Comparison of ENCODE assay signal across 12 mouse cellular contexts in genomic region chr8:122674999-122675398, GRCm38 (mm10). TPM values are rescaled to one million over a fixed set of nuclear protein-coding genes. Genes with fewer than 3 reads are reported as not detected.
DNase-seq lines count a peak whose midpoint lies in the region; ATAC-seq and TF ChIP-seq lines count a peak whose summit lies in the region.
"Had no signal": no experiment of that assay in that cellular context is flagged by ENCODE, and none has a peak within 500 bp of the region (broad histone marks: within the 10 kb centered on the region; RNA-seq: fewer than 3 reads in every experiment).

No protein-coding gene starts in this region.

- no peak overlapping the region for H3K4me3 ChIP-seq in kidney, adult 2 months (ENCODE audit: insufficient read depth, low read depth, low read length)
- H3K4me3 ChIP-seq in C2C12 (ENCODE audit: insufficient read depth, poor library complexity, severe bottlenecking), result no peak overlapping the region
- no peak overlapping the region for H3K4me3 ChIP-seq in CH12.LX (replicated peaks in 1 of 3; ENCODE audit: low read depth in 2 of 3, low read length in 2 of 3, poor library complexity in 1 of 3)
- H3K4me3 ChIP-seq in hindbrain, embryonic 16.5 days (ENCODE audit: low read length), result peak overlapping the region; percentile 86; the same call in 1 of the 2 replicates
- H3K4me3 ChIP-seq: liver, embryonic 15.5 days had no signal

- H3K27me3 ChIP-seq in kidney, adult 2 months (replicated peaks; ENCODE audit: control insufficient read depth, insufficient read depth, low read length), result no peaks in the 10 kb centered on the region
- H3K27me3 ChIP-seq in C2C12 (ENCODE audit: control insufficient read depth, insufficient read depth, insufficient read length), result peaks cover 99% of the 10 kb centered on the region
- no peaks in the 10 kb centered on the region for H3K27me3 ChIP-seq in CH12.LX (replicated peaks)
- H3K27me3 ChIP-seq in hindbrain, embryonic 16.5 days (replicated peaks; ENCODE audit: control insufficient read depth, insufficient read depth, low read length), result no peaks in the 10 kb centered on the region

- no peak for TF ChIP-seq EP300 in CH12.LX (IDR thresholded peaks at IDR 0.05; ENCODE audit: low read length)

- H3K9me3 ChIP-seq in CH12.LX (replicated peaks; ENCODE audit: low read length), result peaks cover 20% of the 10 kb centered on the region
- no peaks in the 10 kb centered on the region for H3K9me3 ChIP-seq in hindbrain, embryonic 16.5 days (ENCODE audit: control insufficient read depth, low read length)
- H3K9me3 ChIP-seq: liver, embryonic 15.5 days had no signal

- H3K9ac ChIP-seq in CH12.LX (ENCODE audit: insufficient read depth, low read depth), result no peak overlapping the region
- no peak overlapping the region; the same call in 1 of the 2 replicates for H3K9ac ChIP-seq in hindbrain, embryonic 16.5 days (ENCODE audit: low read depth, low read length)
- H3K9ac ChIP-seq: liver, embryonic 15.5 days had no signal

- peak; percentile 61 for TF ChIP-seq RAD21 in CH12.LX (IDR thresholded peaks at IDR 0.05; ENCODE audit: low read depth, low read length)

- no peaks in the 10 kb centered on the region for H3K36me3 ChIP-seq in kidney, adult 2 months (ENCODE audit: control insufficient read depth, insufficient read depth, low read length)
- H3K36me3 ChIP-seq in C2C12 (ENCODE audit: control insufficient read depth, insufficient read depth), result no peaks in the 10 kb centered on the region
- peaks cover 62 to 98% of the 10 kb centered on the region in 2 experiments for H3K36me3 ChIP-seq in CH12.LX (replicated peaks in 1 of 2; ENCODE audit: control insufficient read depth in 1 of 2, insufficient read depth in 1 of 2, low read length in 1 of 2)
- H3K36me3 ChIP-seq in hindbrain, embryonic 16.5 days (ENCODE audit: control insufficient read depth, insufficient read depth, low read length), result no peaks in the 10 kb centered on the region
- H3K36me3 ChIP-seq: liver, embryonic 15.5 days had no signal

- dilution Hi-C loops in CH12.LX (cut with MboI; ENCODE audit: extremely low pct_ligation_motif_present, extremely low pct_unique_long_range_greater_than_20kb, low sequenced_read_pairs), result no loop called here

- WGBS in kidney, adult 2 months, result 41% methylated on average over 7 of the region's 7 CpGs
- WGBS in hindbrain, embryonic 16.5 days, result 41% methylated on average over 7 of the region's 7 CpGs

- no peak for ATAC-seq in hindbrain, embryonic 16.5 days

- TF ChIP-seq CTCF in kidney, adult 2 months (conservative IDR thresholded peaks at IDR 0.05; ENCODE audit: insufficient read depth, insufficient read length, low read depth, low read length), result peak; percentile 39; the same call in 1 of the 2 replicates
- peak; percentile 33 for TF ChIP-seq CTCF in C2C12 (IDR thresholded peaks at IDR 0.05; ENCODE audit: control insufficient read depth, insufficient read depth, insufficient read length)
- TF ChIP-seq CTCF in CH12.LX (conservative IDR thresholded peaks at IDR 0.05 in 1 of 2, IDR thresholded peaks at IDR 0.05 in 1 of 2; ENCODE audit: low read depth in 2 of 2, low read length in 2 of 2), result peak in 1 of 2 experiments; percentile 56; a peak in 2 of 4 replicates

- peak; percentile 35 for DNase-seq in kidney, adult 2 months
- no peak for DNase-seq in kidney, adult 18-20 months
- DNase-seq in CH12.LX (ENCODE audit: extremely low read depth), result no peak
- no peak for DNase-seq in right cerebral cortex, postnatal 14 days
- DNase-seq in spleen, postnatal 36 days (ENCODE audit: low spot score in 2 of 2), result no peak
- DNase-seq: layer of hippocampus, adult 9-11 months; thymus, postnatal 4 days had no signal

- no peaks in the 10 kb centered on the region for H3K4me1 ChIP-seq in kidney, adult 2 months (ENCODE audit: control insufficient read depth, insufficient read depth, low read length)
- peaks cover 9 to 24% of the 10 kb centered on the region in 2 experiments for H3K4me1 ChIP-seq in CH12.LX (ENCODE audit: control insufficient read depth in 1 of 2, insufficient read depth in 2 of 2)
- peaks cover 63% of the 10 kb centered on the region for H3K4me1 ChIP-seq in hindbrain, embryonic 16.5 days (ENCODE audit: control insufficient read depth, insufficient read depth, low read depth, low read length)

- in situ Hi-C loops in CH12.LX (cut with MboI; ENCODE audit: low pct_ligation_motif_present, low pct_unique_long_range_greater_than_20kb, low sequenced_read_pairs), result no loop called here

- H3K79me3 ChIP-seq in C2C12 (ENCODE audit: low read depth), result no peaks in the 10 kb centered on the region

- H3ac ChIP-seq in C2C12 (ENCODE audit: control insufficient read depth, insufficient read length, low read depth), result no peak overlapping the region

- no peaks in the 10 kb centered on the region for H3K79me2 ChIP-seq in C2C12 (ENCODE audit: control insufficient read depth, insufficient read depth)
- H3K79me2 ChIP-seq in CH12.LX (replicated peaks; ENCODE audit: control insufficient read depth, extremely low read depth, insufficient read depth, poor library complexity, severe bottlenecking), result peaks cover 4% of the 10 kb centered on the region; the same call in 1 of the 2 replicates

- no peak overlapping the region for H3K4me2 ChIP-seq in CH12.LX (ENCODE audit: insufficient read depth, low read depth, poor library complexity, severe bottlenecking)
- H3K4me2 ChIP-seq in hindbrain, embryonic 16.5 days (ENCODE audit: low read length), result peak overlapping the region; percentile 77
- H3K4me2 ChIP-seq: liver, embryonic 15.5 days had no signal

- H3K27ac ChIP-seq in kidney, adult 2 months (ENCODE audit: insufficient read depth, low read depth, low read length), result no peak overlapping the region
- no peak overlapping the region for H3K27ac ChIP-seq in CH12.LX (ENCODE audit: insufficient read depth, low read depth)
- 0 out of 2 replicates have a peak overlapping the region, but pooled peaks have one; percentile 36 for H3K27ac ChIP-seq in hindbrain, embryonic 16.5 days (ENCODE audit: low read depth, low read length)
- H3K27ac ChIP-seq: liver, embryonic 15.5 days had no signal

- TF ChIP-seq POLR2A in kidney, adult 2 months (IDR thresholded peaks at IDR 0.05; ENCODE audit: low read depth, low read length), result no peak
- no peak for TF ChIP-seq POLR2A in CH12.LX (IDR thresholded peaks at IDR 0.05; ENCODE audit: low read depth, low read length)

TF ChIP-seq in C2C12, 6 proteins besides CTCF, POLR2A, EP300 and RAD21:
- TF ChIP-seq USF1 (IDR thresholded peaks at IDR 0.05; ENCODE audit: low read depth), result no peak
- TF ChIP-seq MYOD1 (IDR thresholded peaks at IDR 0.05; ENCODE audit: control insufficient read depth, insufficient read length, low read depth), result no peak
- no peak for TF ChIP-seq FOSL1 (IDR thresholded peaks at IDR 0.05; ENCODE audit: insufficient read depth, low read length, poor library complexity, severe bottlenecking)
- no peak for TF ChIP-seq MAX (IDR thresholded peaks at IDR 0.05)
- no peak for TF ChIP-seq CEBPB (IDR thresholded peaks at IDR 0.05; ENCODE audit: low read depth)
- TF ChIP-seq MYOG (IDR thresholded peaks at IDR 0.05; ENCODE audit: control insufficient read depth, extremely low read depth, insufficient read length), result no peak
TF ChIP-seq in C2C12: peak in this region for 0.

TF ChIP-seq in CH12.LX, 34 proteins besides CTCF, POLR2A, EP300 and RAD21:
- TF ChIP-seq ZC3H11A (IDR thresholded peaks at IDR 0.05; ENCODE audit: low read depth, low read length), result peak; percentile 16; the same call in 1 of the 2 replicates
- no peak for TF ChIP-seq MEF2A (IDR thresholded peaks at IDR 0.05; ENCODE audit: borderline replicate concordance, low read depth, low read length)
- TF ChIP-seq ZKSCAN1 (IDR thresholded peaks at IDR 0.05; ENCODE audit: borderline replicate concordance, low read depth, low read length), result no peak
- no peak for TF ChIP-seq TCF12 (IDR thresholded peaks at IDR 0.05; ENCODE audit: low read depth, low read length)
- TF ChIP-seq SMC3 (IDR thresholded peaks at IDR 0.05; ENCODE audit: low read depth, low read length), result peak; percentile 74
- no peak for TF ChIP-seq MYC (IDR thresholded peaks at IDR 0.05; ENCODE audit: low read depth, low read length)
- no peak for TF ChIP-seq SIN3A (IDR thresholded peaks at IDR 0.05; ENCODE audit: low read length)
- TF ChIP-seq MAFK (IDR thresholded peaks at IDR 0.05; ENCODE audit: insufficient replicate concordance, low read length), result no peak
- no peak for TF ChIP-seq CHD2 (IDR thresholded peaks at IDR 0.05; ENCODE audit: low read length)

RNA-seq across cellular contexts. Expression of gene Cbfa2t3, which starts 23.9 kb away (rescaled TPM):
- polyA plus RNA-seq in kidney, adult 2 months (2012; rRNA removed), result 5.5 and 6.7 TPM in 2 replicates
- polyA plus RNA-seq in C2C12 (2012; fragmentation: generic; extraction: Trizol) (0.15 TPM), CH12.LX (2012; ENCODE audit: insufficient read length, low read depth) (16.5 and 22.6 TPM in 2 replicates)
- total RNA-seq in CH12.LX (2012; rRNA removed) (2.1 and 3.4 TPM in 2 replicates), CH12.LX (2014; rRNA removed) (0.43 and 0.47 TPM in 2 replicates)
- polyA plus RNA-seq in hindbrain, embryonic 16.5 days (2015; fragmentation: Nextera tagmentation; extraction: Ambion mirVana), result 12.6 and 18.3 TPM in 2 replicates

RNA-seq across cellular contexts. Expression of gene Pabpn1l, which starts 52.5 kb away (rescaled TPM):
- polyA plus RNA-seq in kidney, adult 2 months (2012; rRNA removed), result 0.11 TPM in 2 replicates
- polyA plus RNA-seq in C2C12 (2012; fragmentation: generic; extraction: Trizol) (not detected), CH12.LX (2012; ENCODE audit: insufficient read length, low read depth) (not detected in 2 replicates)
- total RNA-seq in CH12.LX (2012; rRNA removed) (not detected in 2 replicates), CH12.LX (2014; rRNA removed) (not detected in 2 replicates)
- polyA plus RNA-seq in hindbrain, embryonic 16.5 days (2015; fragmentation: Nextera tagmentation; extraction: Ambion mirVana), result not detected in 2 replicates
- total RNA-seq: heart, postnatal 10 days; neutrophil, adult 5-6 weeks had no signal
- polyA plus RNA-seq: liver, embryonic 15.5 days had no signal
